Mouse (Mus musculus): Measurements from ENCODE around the gene Cox14.
A peak's percentile ranks its signal among the peaks of the same experiment; 100 is the strongest.

Cox14 gene

DNA sequence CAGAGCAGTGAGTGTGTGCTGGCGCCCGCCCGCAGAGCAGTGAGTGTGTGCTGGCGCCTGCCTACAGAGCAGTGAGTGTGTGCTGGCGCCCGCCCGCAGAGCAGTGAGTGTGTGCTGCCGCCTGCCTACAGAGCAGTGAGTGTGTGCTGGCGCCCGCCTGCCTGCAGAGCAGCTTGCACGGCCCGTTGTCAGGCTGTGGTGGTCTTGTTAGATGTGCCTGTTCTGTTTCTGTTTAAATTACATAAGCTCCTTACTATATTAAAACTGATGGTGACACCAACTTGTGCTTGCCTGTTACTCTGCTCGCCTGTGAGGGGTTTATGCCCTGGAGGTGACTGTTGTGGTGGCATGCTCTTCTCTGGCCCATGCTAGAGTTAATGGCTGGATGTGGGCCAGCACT lies 17.2 kb upstream of the Cox14 start:
- no peak for DNase-seq (ENCODE audit: low spot score)

DNA sequence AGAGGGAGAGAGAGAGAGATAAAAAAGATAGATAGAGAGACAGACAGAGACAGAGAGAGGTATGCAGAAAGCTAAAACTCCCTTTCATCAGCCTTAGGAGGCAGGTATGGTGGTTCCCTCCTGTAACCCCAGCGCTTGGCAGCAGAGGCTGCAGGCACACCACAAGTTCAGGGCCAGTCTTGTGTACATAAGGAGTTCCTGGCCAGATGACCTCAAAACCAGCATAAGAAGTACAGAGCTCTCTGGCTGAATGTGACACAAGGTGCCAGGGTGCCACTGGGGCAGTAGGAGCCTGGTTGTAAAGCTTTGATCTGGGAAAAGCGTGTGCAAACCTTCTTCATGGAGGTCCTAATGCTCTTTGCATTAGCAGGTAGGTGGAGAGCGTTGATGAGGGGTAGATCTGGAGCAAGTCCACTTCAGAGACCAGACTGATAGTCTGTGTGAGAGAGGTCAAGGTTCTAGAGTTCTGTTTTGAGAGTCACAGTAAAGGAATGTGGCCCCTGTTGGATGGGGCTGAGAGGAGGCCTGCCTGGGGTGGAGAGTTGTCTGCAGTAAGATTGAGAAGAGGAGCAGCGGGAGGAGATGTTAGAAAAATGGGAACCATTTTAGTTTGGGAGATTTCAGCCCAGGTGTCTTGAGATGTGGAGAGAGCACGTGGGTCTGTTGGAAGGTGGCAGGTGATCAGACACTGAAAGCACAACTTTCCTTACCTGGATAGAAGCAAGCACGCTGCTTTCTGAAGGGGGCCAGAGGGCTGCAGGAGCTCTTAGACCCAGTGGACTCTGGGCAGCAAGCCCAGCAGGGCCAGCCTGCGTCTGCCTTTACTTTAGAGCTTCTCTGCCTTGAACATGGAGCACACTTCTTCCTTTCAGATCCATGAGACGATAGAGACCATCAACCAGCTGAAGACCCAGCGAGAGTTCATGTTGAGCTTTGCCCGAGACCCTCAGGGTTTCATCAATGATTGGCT lies 14.9 kb upstream of the Cox14 start:
- no peak for DNase-seq (ENCODE audit: low spot score)

DNA sequence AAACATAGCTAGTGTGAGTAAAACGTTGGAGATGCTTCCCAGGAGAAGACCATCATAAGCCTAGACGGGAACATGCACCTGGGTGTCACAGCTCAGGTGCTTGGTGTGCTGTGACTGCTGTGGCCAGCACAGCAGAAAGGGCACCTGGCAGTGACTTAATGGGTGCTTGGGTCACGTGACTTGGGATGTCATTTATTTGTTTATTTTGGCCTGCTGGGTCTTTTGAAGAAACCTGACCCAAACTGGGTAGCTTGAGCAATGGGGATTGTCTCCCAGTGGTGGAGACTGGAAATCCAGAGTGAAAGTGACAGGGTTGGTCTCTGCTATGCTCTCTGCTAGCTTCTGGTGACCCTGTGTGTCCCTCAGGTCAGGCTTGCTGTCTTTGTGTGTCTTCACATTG lies 13.9 kb upstream of the Cox14 start:
- no peak for DNase-seq (ENCODE audit: low spot score)

DNA sequence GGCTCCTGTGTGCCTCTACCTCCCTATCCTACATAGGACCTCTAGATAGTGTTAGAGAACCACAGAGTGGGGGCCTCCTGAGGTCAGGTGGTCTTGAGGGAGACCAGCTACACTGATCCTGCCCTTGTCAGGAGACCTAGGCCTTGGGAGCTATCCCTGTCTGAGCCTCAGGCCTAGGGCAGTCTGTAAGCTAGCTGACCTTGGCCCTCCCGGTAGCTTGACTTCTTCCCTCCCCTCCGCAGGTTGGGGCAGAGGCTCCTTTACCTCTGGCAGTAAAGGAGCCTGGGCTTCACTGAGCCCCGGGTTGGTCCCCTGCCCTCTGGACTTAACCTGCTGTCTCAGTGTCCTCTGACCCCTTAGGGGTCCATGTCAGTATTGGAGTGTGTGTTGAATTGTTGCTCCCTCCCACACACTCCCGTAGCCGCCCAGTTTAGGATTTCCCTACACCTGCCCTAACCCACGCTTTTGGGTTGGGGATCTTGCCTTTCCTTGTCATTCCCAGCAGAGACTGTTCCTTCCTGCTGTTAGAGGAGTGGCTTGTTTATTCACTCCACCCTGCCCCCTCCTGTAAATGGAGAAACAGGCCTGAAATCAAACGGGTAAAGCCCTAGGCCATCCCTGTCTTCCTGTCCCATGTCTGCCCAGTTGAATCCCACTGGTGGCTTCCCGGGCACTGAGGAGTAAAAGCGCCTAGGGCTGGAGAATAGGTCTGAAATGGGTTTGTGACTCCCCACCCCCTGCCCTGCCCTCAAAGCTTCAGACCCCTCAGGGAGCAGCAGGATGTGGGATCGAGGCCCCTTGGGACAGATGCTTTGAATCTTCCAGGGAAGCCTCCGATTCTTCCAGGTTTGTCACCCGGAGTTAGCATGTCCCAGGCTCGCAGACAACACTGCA lies 12.5 kb upstream of the Cox14 start:
- no peak for DNase-seq (ENCODE audit: low spot score)

DNA sequence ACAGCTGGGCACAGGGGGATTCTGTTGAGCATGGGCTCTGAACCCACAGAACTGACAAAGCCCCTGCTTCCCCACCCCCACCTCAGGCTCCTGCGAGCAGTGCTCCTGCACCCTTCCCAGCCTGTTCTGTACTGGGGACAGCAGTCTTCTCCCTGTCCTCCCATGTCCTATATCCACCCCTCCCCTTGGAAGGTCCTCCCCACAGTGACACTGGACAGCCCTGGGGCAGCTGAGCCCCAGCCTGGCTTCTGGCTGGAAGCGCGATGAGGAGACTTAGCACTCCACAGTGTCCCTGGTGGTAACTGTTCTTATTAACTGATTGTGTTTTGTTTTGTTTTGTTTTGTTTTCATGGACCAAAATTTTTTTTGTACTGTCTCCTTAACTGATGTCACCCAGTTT lies 11.8 kb upstream of the Cox14 start:
- DNase-seq (ENCODE audit: low spot score), result no peak

DNA sequence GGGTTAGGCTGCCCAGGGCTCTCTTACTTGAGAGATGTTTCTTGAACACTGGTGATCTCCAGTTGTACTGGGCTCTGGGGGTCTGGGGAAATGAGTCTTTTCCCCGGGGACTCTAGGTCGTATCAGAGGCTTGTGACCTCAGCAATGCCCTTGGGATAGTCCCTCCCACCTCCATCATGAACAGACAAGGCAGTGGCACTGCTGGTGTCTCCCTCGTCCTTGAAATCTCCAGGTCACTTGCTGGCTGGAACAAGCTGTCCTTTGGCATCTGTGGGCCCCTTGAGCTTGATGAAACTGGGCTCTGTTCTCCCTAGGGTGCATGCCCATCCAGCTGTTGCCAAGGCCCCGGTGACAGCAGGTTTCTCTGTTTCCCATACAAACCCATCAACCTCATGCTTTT lies 11.2 kb upstream of the Cox14 start:
- no peak for DNase-seq (ENCODE audit: low spot score)

DNA sequence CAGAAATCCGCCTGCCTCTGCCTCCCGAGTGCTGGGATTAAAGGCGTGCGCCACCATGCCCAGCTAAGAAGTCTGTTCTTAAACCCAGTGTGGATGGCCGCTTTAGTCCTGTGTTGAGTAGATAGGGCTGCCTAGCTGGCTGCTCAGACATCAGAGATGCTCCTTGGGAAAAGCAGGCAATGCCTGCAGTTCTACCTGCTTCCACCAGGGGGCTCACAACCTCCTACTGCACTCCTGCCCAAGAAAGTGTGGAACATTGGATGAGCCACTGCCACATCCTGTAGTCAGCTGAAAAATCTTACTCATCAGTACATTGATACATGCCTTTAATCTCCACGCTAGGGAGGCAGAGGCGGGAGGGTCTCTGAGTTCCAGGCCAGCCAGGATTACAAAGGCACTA lies 10.6 kb upstream of the Cox14 start:
- DNase-seq (ENCODE audit: low spot score), result peak; percentile 59

DNA sequence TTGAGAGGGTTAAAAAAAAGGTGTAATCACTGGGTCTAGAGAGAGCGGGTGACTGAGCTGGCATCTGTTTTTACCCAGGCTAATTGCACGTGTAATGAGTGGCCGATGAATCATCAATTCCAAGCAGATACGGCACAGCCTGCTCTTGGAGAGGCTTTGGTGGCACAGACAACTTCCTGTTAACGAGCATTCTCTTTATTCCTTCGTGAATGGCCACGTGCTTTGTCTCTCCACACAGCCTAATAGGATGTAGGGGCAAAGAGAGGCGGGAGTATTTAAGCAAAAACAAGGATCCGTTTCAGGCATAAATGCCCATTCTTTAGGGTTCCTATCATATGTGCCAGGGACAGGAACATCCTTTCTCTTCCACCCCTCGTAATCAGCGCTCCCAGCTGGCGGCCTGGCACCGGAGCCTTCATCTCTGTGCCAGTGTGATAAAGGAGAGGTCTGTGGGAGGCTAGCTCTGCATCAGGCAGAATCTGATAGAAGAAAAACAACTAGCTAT lies 10.0 kb upstream of the Cox14 start:
- peak; percentile 69 for DNase-seq (ENCODE audit: low spot score)

DNA sequence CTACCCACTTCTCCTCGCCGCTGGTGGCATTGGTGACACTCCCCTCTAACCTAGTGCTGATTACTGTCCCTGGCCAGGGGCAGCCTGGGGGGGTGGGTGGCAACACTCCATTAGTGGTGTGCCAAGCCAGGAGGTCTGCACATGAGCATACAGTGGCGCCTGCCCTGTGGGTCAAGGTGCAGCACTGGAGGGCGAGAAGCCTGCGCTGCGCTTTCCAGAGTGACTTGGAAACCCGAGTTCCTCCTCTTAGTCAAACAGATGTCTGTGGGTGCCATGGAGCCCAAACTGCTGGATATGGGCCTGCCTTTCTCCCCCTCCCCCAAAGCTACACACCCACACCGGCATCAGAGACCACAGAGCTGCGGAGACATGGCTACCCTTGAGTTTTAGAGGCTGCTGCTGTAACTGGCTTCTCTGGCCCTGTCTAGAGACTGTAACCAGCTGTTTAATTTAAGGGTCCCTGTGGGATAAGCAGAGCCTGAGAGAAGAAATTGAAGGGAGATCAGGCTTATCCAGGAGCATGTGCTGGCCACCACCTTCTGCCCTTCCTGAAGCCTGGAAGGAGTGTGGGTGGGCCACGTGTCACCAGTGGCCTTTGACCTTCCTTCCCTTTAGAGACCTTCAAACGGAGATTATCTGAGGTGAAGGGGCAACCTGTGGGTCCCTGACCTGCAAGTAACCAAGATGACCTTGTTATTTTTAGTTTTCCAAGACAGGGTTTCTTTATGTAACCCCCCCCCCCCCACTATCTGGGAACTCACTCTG lies 9.3 kb upstream of the Cox14 start:
- DNase-seq (ENCODE audit: low spot score), result no peak

DNA sequence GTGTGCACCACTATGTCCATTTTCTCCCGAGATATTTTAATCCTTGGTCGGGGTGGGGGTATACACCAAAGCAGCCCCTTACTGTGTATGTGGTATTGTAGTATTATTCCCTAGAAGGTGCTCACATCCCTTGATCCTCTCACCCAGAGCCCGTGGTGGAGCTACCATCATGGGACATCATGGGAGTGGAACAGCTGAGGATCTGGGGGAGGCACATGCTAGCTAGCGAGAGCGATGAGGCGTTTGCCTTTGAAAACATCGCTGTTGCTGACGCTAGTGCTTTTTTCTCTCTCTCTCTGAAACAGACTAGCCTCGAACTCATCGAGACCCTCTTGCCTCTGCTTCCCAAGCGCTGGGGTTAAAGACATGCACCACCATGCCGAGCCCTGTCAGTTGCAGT lies 8.6 kb upstream of the Cox14 start:
- no peak for DNase-seq (ENCODE audit: low spot score)

DNA sequence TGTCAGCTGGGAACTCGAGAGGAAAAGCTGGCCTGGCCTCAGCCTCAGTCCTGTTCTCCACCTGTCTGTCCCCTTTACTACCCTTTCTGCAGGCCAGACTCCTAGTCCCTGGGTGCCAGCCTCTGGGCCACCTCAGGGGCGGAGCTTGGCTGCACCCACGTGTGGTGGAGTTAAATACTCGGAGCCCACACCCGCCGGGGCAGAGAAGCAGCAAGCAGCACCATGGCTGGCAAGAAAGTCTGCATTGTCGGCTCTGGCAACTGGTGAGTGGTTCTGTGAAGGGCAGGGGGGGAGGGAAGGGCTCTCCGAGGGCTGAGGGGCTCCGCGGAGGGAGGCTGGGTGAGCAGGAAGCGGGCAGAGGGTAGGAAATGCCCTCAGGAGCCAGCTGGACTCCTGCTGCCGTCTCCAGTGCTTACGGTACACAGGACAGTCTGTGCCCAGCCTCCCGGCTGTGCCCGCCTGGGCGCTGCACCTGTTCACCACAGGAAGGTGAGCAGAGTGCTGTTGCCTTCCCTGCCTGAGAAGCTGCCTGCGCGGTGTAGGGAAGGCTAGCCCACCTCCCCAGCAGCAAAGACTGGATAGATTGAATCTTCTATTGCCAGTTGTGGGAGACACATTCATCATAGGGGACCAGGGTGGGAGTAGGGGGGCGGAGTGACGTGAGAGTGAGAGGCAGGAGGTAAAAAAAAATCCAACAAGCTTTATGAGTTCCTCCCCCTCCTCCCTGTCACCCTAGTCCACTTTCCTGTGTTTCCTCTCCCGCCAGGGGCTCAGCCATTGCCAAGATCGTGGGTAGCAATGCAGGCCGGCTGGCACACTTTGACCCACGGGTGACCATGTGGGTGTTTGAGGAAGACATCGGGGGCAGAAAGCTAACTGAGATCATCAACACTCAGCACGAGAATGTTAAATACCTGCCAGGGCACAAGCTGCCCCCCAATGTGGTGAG lies 7.8 kb upstream of the Cox14 start, which contains the start of gene Gpd1:
TSS of gene Gpd1 (plus strand) at position 130 of the 949 bp plus-strand sequence.
- DNase-seq (ENCODE audit: low spot score), result no peak

DNA sequence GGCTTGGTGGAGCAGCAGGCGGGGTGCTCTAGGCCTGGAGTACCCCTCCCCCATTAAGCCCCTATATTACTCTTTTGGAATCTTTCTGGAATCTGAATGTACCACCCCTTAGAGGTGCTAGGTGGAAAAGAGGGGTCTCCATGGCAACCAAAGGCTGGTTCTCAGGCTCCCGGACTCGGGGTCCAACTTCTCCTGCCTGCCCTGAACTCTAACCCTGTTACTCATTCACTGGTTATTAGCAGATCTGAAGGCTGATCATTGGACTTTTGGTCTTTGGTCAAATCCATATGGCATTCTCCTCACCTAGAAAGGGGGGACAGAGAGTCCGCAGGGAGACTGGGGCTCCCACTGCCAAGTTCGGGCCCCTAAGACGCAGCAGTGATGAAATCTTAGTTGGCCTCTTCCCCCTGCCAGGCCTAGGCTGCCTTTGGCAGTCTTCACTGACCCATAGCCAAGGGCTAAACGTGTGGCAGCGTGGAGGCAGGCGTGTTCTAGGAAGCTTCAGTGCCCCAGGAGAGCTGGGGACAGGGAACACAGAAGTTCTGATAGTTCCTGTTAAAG lies 6.9 kb upstream of the Cox14 start:
- no peak for DNase-seq (ENCODE audit: low spot score)

DNA sequence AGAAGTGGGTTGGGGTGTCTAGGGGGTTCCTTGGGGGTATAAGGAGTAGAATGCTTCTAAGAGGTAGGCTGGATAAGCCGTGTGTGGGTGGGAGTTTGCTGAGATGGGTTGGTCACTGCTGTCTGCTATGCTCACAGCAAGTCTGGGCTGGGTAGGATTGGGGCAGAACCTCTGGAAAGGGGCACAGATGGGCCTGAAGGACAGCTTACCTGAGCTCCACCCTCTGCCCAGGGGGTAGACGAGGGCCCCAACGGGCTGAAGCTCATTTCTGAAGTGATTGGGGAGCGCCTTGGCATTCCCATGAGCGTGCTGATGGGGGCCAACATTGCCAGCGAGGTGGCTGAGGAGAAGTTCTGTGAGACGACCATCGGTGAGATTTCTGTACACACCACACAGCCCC lies 5.6 kb upstream of the Cox14 start:
- no peak for DNase-seq (ENCODE audit: low spot score)

DNA sequence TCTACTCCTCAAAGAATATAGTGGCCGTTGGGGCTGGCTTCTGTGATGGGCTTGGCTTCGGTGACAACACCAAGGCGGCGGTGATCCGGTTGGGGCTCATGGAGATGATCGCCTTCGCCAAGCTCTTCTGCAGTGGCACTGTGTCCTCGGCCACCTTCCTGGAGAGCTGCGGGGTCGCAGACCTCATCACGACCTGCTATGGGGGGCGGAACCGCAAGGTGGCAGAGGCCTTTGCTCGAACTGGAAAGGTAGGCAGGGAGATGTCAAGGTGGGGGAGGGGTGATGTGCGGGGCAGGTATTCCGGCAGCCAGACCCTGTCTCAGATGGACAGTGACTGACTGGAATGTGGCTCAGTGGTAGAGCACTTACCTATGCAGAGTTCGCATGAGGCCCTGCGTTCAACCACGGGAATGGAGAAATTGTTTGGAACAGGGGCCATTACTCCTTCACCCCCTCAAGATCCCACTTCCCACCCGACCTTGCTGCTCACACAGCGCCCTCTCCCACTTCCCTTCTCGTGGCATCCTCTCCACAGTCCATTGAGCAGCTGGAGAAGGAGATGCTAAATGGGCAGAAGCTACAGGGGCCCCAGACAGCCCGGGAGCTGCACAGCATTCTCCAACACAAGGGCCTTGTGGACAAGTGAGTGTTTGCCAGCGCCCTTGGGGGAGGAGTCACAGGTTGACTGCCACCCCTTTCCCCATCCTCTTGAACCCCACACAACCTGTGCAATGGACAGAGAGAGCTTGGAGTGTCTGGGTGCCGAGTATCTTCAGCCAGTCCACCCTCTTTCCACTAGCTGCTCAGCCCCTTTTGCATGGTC lies 3.3 kb upstream of the Cox14 start:
- no peak for DNase-seq (ENCODE audit: low spot score)

DNA sequence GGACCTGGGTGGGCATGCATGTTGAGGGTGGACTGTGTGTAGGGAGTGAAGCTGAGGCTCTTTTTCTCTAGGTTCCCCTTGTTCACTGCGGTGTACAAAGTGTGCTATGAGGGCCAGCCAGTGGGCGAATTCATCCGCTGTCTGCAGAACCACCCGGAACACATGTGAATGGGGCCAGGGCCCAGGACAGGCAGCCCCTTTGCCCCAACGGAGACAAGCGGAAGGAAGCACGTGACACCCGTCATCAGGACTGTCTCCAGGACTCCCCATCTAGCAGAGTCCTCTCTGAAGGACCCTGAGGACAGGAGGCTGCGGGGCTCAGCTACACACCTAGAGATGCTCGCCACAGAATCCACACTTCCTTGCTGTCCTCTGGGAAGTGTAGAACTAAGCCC lies 2.3 kb upstream of the Cox14 start:
- no peak for DNase-seq (ENCODE audit: low spot score)

DNA sequence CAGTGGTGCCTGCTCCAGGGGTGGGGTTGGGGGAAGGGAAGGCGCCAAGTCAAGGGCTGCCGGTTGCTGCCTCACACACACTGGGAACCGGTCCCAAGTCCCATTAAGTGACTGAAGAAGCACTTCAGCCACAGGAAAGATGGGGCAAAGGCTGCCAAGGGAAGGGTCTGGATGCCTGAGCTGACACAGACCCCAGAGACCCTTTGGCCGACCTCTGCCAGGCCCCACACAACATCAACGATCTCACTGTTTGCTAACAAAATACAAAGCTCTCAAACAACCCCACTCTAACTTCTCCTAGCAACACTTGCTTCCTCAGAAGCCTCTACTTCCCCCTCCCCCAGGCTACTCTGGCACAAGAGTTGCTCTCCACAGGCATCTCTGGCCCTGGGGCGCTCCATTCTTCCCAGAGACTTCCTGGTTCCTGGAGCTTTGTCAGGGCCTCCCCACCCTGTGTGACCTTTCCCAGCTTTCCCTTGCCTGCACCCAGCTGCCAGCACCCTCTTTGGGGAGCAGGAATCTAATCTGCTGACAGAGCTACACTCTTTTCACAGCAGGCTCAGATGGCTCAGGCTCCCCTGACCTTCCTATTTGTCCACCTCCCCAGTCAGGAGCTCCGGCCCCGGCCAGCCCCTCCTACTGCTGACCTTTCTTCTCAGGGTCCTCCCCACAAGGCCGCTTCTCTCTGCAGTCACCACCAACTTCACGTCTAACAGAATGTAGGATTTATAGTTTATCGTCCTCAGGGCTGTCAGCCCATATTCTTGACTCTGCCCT lies 1.7 kb upstream of the Cox14 start:
- DNase-seq (ENCODE audit: low spot score), result no peak

DNA sequence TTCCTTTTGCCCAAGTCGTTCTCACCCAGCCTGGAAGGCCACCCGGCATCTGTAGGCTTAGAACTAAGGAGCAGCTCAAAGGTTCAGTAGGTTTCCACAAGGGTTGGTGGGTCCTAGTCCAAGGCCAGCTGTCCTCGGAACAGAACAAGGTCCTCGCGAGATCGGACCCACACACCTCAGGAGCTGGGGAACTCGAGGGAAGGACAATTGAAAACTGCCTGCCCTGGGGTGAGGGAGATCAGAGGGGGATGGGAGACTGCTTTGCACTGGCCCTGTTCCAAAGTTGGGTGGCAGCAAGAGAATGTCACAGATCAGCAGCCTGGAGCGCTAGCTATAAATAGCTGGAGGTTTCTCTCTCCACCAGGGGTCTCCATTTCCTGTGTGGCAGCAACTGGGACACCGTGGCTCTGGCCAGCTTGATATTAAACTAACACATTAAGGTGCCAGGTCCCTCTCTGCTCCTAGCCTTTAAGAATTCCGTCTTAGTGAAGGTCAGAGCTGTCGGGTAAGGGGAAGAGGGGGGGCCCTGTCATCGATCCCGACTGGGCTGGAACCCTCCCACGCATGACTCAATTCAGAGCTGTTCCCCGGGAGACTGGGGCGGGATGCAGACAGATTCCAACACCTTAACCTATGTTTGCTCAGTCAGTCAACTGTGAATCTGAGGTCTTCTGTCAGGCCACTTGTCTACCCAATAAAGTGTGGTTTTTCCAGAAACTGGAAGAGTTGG lies 961 bp upstream of the Cox14 start:
- DNase-seq (ENCODE audit: low spot score), result no peak

DNA sequence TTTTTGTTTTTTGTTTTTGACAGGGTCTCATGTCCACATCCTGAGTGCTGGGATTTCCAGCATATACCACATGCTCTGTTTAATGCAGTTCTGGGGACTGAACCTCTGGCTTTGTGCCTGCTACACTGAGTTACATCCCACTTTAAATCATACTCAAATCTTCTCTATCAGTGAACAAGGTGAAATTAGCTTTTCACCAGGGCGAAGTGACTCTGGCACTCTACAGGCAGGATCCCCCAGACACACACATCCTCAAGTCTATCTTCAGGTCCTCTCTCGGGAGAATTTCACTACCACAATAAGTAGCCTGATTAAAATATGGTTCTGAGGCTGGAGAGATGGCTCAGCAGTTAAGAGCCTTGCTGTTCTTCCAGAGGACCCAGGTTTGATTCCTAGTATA lies 1.1 kb downstream of the Cox14 start:
- DNase-seq (ENCODE audit: low spot score), result no peak
